ENCODE assay signal across 15 mouse cellular contexts in genomic region chr4:130376675-130377074, GRCm38 (mm10). TPM values are rescaled to one million over a fixed set of nuclear protein-coding genes. Genes with fewer than 3 reads are reported as not detected.
DNase-seq lines count a peak whose midpoint lies in the region; ATAC-seq and TF ChIP-seq lines count a peak whose summit lies in the region.
"Had no signal": no experiment of that assay in that cellular context is flagged by ENCODE, and none has a peak within 500 bp of the region (broad histone marks: within the 10 kb centered on the region; RNA-seq: fewer than 3 reads in every experiment).

No protein-coding gene starts in this region.

- TF ChIP-seq RAD21 in MEL (IDR thresholded peaks at IDR 0.05; ENCODE audit: low read depth, low read length) = no peak

- H3K4me3 ChIP-seq in heart, adult 2 months = no peak overlapping the region
- H3K4me3 ChIP-seq in heart, embryonic 11.5 days (ENCODE audit: low read depth, low read length) = no peak overlapping the region
- H3K4me3 ChIP-seq in lung, postnatal 0 days (ENCODE audit: low read depth, low read length) = no peak overlapping the region
- no peak overlapping the region for H3K4me3 ChIP-seq in MEL (ENCODE audit: control insufficient read depth in 1 of 2, insufficient read depth in 1 of 2, low read depth in 2 of 2, low read length in 2 of 2)
- H3K4me3 ChIP-seq: embryonic facial prominence, embryonic 13.5 days; forebrain, embryonic 12.5 days; heart, embryonic 15.5 days; liver, embryonic 13.5 days; neural tube, embryonic 12.5 days; stomach, embryonic 15.5 days had no signal

- no peaks in the 10 kb centered on the region for H3K36me3 ChIP-seq in heart, adult 2 months (ENCODE audit: control insufficient read depth, insufficient read depth, low read length)
- H3K36me3 ChIP-seq in heart, embryonic 11.5 days (ENCODE audit: control insufficient read depth, insufficient read depth, low read length) = peaks cover 39% of the 10 kb centered on the region
- peaks cover 23% of the 10 kb centered on the region for H3K36me3 ChIP-seq in lung, postnatal 0 days (ENCODE audit: insufficient read depth, low read length)
- H3K36me3 ChIP-seq in MEL (ENCODE audit: control insufficient read depth in 1 of 2, insufficient read depth in 2 of 2, low read length in 2 of 2) = peaks cover 0 to 20% of the 10 kb centered on the region in 2 experiments; a peak in 2 of 4 replicates

- no peak overlapping the region for H3K9ac ChIP-seq in heart, adult 2 months (ENCODE audit: low read depth, low read length)
- H3K9ac ChIP-seq in heart, embryonic 11.5 days (ENCODE audit: low read depth, low read length) = no peak overlapping the region
- H3K9ac ChIP-seq in lung, postnatal 0 days (replicated peaks; ENCODE audit: low read depth) = no peak overlapping the region
- no peak overlapping the region for H3K9ac ChIP-seq in MEL (ENCODE audit: control insufficient read depth, low read depth, low read length, poor library complexity, severe bottlenecking)
- H3K9ac ChIP-seq: embryonic facial prominence, embryonic 13.5 days; forebrain, embryonic 12.5 days; heart, embryonic 15.5 days; liver, embryonic 13.5 days; neural tube, embryonic 12.5 days; stomach, embryonic 15.5 days had no signal

- H3K79me2 ChIP-seq in heart, adult 2 months (replicated peaks; ENCODE audit: control insufficient read depth, insufficient read depth, low read length) = no peaks in the 10 kb centered on the region
- H3K79me2 ChIP-seq in MEL (ENCODE audit: control insufficient read depth, insufficient read depth, low read length, poor library complexity) = no peaks in the 10 kb centered on the region

- H3K4me2 ChIP-seq in heart, embryonic 11.5 days = no peak overlapping the region
- H3K4me2 ChIP-seq in lung, postnatal 0 days (replicated peaks; ENCODE audit: low read depth, low read length) = no peak overlapping the region
- H3K4me2 ChIP-seq: embryonic facial prominence, embryonic 13.5 days; forebrain, embryonic 12.5 days; heart, embryonic 15.5 days; liver, embryonic 13.5 days; neural tube, embryonic 12.5 days; stomach, embryonic 15.5 days had no signal

- no peak for DNase-seq in heart, adult 2 months
- DNase-seq in lung, postnatal 0 days (ENCODE audit: low spot score) = no peak
- no peak for DNase-seq in lung, postnatal 10 days
- DNase-seq in MEL (ENCODE audit: low read depth, low spot score) (peak; percentile 49), adipocyte (ENCODE audit: low spot score) (no peak)
- DNase-seq in retina, embryonic 14.5 days (ENCODE audit: low spot score) = peak; percentile 55
- DNase-seq: gastrocnemius, postnatal 25 days; kidney, postnatal 14 days; liver, embryonic 13.5 days had no signal

- no peaks in the 10 kb centered on the region for H3K27me3 ChIP-seq in heart, adult 2 months (ENCODE audit: control insufficient read depth, insufficient read depth, low read length)
- H3K27me3 ChIP-seq in heart, embryonic 11.5 days (ENCODE audit: control insufficient read depth, insufficient read depth, low read length) = no peaks in the 10 kb centered on the region
- H3K27me3 ChIP-seq in lung, postnatal 0 days (replicated peaks; ENCODE audit: insufficient read depth, low read length) = no peaks in the 10 kb centered on the region
- no peaks in the 10 kb centered on the region for H3K27me3 ChIP-seq in MEL (ENCODE audit: control insufficient read depth in 1 of 2, insufficient read depth in 2 of 2, low read length in 2 of 2)
- H3K27me3 ChIP-seq: embryonic facial prominence, embryonic 13.5 days; forebrain, embryonic 12.5 days; heart, embryonic 15.5 days; liver, embryonic 13.5 days; neural tube, embryonic 12.5 days; stomach, embryonic 15.5 days had no signal

- intact Hi-C loops in heart, adult 2 months (cut with DNase I) = no loop called here

- no peaks in the 10 kb centered on the region for H3K4me1 ChIP-seq in heart, adult 2 months (ENCODE audit: control insufficient read depth, insufficient read depth, low read length)
- no peaks in the 10 kb centered on the region for H3K4me1 ChIP-seq in heart, embryonic 11.5 days (ENCODE audit: control insufficient read depth, insufficient read depth, low read length)
- H3K4me1 ChIP-seq in lung, postnatal 0 days (ENCODE audit: insufficient read depth, low read depth, low read length) = no peaks in the 10 kb centered on the region
- H3K4me1 ChIP-seq in MEL (ENCODE audit: control insufficient read depth in 1 of 2, insufficient read depth in 2 of 2, low read length in 2 of 2) = no peaks in the 10 kb centered on the region; a peak in 1 of 4 replicates
- H3K4me1 ChIP-seq: embryonic facial prominence, embryonic 13.5 days; forebrain, embryonic 12.5 days; heart, embryonic 15.5 days; liver, embryonic 13.5 days; neural tube, embryonic 12.5 days; stomach, embryonic 15.5 days had no signal

- no peak for TF ChIP-seq POLR2A in heart, adult 2 months (IDR thresholded peaks at IDR 0.05; ENCODE audit: insufficient read depth, low read depth, low read length)
- TF ChIP-seq POLR2A in MEL (IDR thresholded peaks at IDR 0.05; ENCODE audit: control insufficient read depth in 1 of 2, insufficient read depth in 1 of 2, low read depth in 1 of 2, low read length in 2 of 2, poor library complexity in 1 of 2) = no peak

- ATAC-seq in heart, embryonic 11.5 days (replicated peaks; ENCODE audit: insufficient number of reproducible peaks, low FRiP score, low TSS enrichment) = no peak
- no peak for ATAC-seq in lung, postnatal 0 days

- no peak overlapping the region for H3K27ac ChIP-seq in heart, adult 2 months
- H3K27ac ChIP-seq in heart, embryonic 11.5 days (ENCODE audit: low read depth, low read length) = no peak overlapping the region
- no peak overlapping the region for H3K27ac ChIP-seq in lung, postnatal 0 days (ENCODE audit: low read length)
- no peak overlapping the region for H3K27ac ChIP-seq in MEL (ENCODE audit: control insufficient read depth, low read depth, low read length)
- H3K27ac ChIP-seq: embryonic facial prominence, embryonic 13.5 days; forebrain, embryonic 12.5 days; heart, embryonic 15.5 days; liver, embryonic 13.5 days; neural tube, embryonic 12.5 days; stomach, embryonic 15.5 days had no signal

- 95% methylated on average over 4 of the region's 4 CpGs for WGBS in heart, adult 2 months
- WGBS in heart, embryonic 11.5 days (ENCODE audit: insufficient replicate concordance) = 82% methylated on average over 4 of the region's 4 CpGs
- 83% methylated on average over 4 of the region's 4 CpGs for WGBS in lung, postnatal 0 days

- no peaks in the 10 kb centered on the region for H3K9me3 ChIP-seq in heart, embryonic 11.5 days (replicated peaks; ENCODE audit: control insufficient read depth, low read length)
- H3K9me3 ChIP-seq in lung, postnatal 0 days (ENCODE audit: low read length) = no peaks in the 10 kb centered on the region
- no peaks in the 10 kb centered on the region for H3K9me3 ChIP-seq in MEL (replicated peaks; ENCODE audit: insufficient read depth, low read length)
- H3K9me3 ChIP-seq: embryonic facial prominence, embryonic 13.5 days; forebrain, embryonic 12.5 days; heart, embryonic 15.5 days; liver, embryonic 13.5 days; neural tube, embryonic 12.5 days; stomach, embryonic 15.5 days had no signal

- no peak for TF ChIP-seq EP300 in heart, adult 2 months (IDR thresholded peaks at IDR 0.05; ENCODE audit: insufficient read depth, low read depth, low read length)
- TF ChIP-seq EP300 in lung, postnatal 0 days (IDR thresholded peaks at IDR 0.05) = no peak
- no peak for TF ChIP-seq EP300 in MEL (IDR thresholded peaks at IDR 0.05; ENCODE audit: low read depth in 1 of 2, low read length in 2 of 2)

- peak; percentile 28 for TF ChIP-seq CTCF in heart, adult 2 months (IDR thresholded peaks at IDR 0.05)
- TF ChIP-seq CTCF in lung, postnatal 0 days (IDR thresholded peaks at IDR 0.05) = peak; percentile 44
- TF ChIP-seq CTCF in MEL (IDR thresholded peaks at IDR 0.05 in 2 of 3, conservative IDR thresholded peaks at IDR 0.05 in 1 of 3; ENCODE audit: control insufficient read depth in 1 of 3, insufficient read depth in 1 of 3, low read depth in 2 of 3, low read length in 3 of 3, poor library complexity in 1 of 3, severe bottlenecking in 1 of 3) = peak; percentile 25 to 50 (median 29); a peak in 5 of 6 replicates

TF ChIP-seq in MEL, 35 proteins besides CTCF, POLR2A, EP300 and RAD21:
- TF ChIP-seq MXI1 (IDR thresholded peaks at IDR 0.05; ENCODE audit: low read depth, low read length) (no peak), HCFC1 (IDR thresholded peaks at IDR 0.05; ENCODE audit: low read depth, low read length) (no peak), E2F4 (IDR thresholded peaks at IDR 0.05; ENCODE audit: borderline replicate concordance, low read depth, low read length) (no peak), SMC3 (IDR thresholded peaks at IDR 0.05; ENCODE audit: low read depth, low read length) (no peak), TAL1 (IDR thresholded peaks at IDR 0.05; ENCODE audit: low read length) (no peak), TCF12 (IDR thresholded peaks at IDR 0.05; ENCODE audit: low read depth, low read length) (no peak), ZC3H11A (IDR thresholded peaks at IDR 0.05; ENCODE audit: low read depth, low read length) (no peak), POLR2AphosphoS5 (IDR thresholded peaks at IDR 0.05; ENCODE audit: borderline replicate concordance, low read depth, low read length) (no peak), UBTF (IDR thresholded peaks at IDR 0.05; ENCODE audit: borderline replicate concordance, insufficient read depth, low read depth, low read length) (no peak), ZNF384 (IDR thresholded peaks at IDR 0.05; ENCODE audit: low read depth, low read length) (no peak)

RNA-seq across cellular contexts. Expression of gene Snrnp40, which starts 16.7 kb away (rescaled TPM):
- total RNA-seq in heart, adult 2 months (2021) = 10 to 100 TPM; 14.5 to 14.9 TPM
- polyA plus RNA-seq in heart, adult 2 months (2012; rRNA removed) = 15.7 and 22.6 TPM in 2 replicates
- 87.0 and 94.0 TPM in 2 replicates for polyA plus RNA-seq in heart, embryonic 11.5 days (2014; fragmentation: Nextera tagmentation; extraction: Ambion mirVana)
- 52.9 and 54.7 TPM in 2 replicates for polyA plus RNA-seq in lung, postnatal 0 days (2015; fragmentation: Nextera tagmentation; extraction: Ambion mirVana)
- total RNA-seq in MEL (2012; rRNA removed) = 127 and 133 TPM in 2 replicates
- 100 to 1,000 TPM; 151 to 371 TPM for polyA plus RNA-seq in MEL (2012; ENCODE audit: insufficient read depth in 1 of 2, insufficient read length in 2 of 2, low read depth in 1 of 2, low replicate concordance in 2 of 2, missing spikeins in 1 of 2)

RNA-seq across cellular contexts. Expression of gene Zcchc17, which starts 16.9 kb away (rescaled TPM):
- 10 to 100 TPM; 25.8 to 30.7 TPM for total RNA-seq in heart, adult 2 months (2021)
- 15.0 and 25.6 TPM in 2 replicates for polyA plus RNA-seq in heart, adult 2 months (2012; rRNA removed)
- polyA plus RNA-seq in heart, embryonic 11.5 days (2014; fragmentation: Nextera tagmentation; extraction: Ambion mirVana) = 50.9 and 56.5 TPM in 2 replicates
- polyA plus RNA-seq in lung, postnatal 0 days (2015; fragmentation: Nextera tagmentation; extraction: Ambion mirVana) = 48.2 and 54.1 TPM in 2 replicates
- total RNA-seq in MEL (2012; rRNA removed) = 35.8 and 43.7 TPM in 2 replicates
- polyA plus RNA-seq in MEL (2012; ENCODE audit: insufficient read depth in 1 of 2, insufficient read length in 2 of 2, low read depth in 1 of 2, low replicate concordance in 2 of 2, missing spikeins in 1 of 2) = 10 to 100 TPM in 1 of 2 experiments, not detected in 1; 62.5 TPM

Comparison
In these comparisons a context has a peak if more than half of its experiments do, and no peak if none do; other contexts are left out.
1. DNase-seq: peak in MEL (single experiment) and retina, embryonic 14.5 days (single experiment); none in heart, adult 2 months (0 of 2), lung, postnatal 0 days (single experiment), lung, postnatal 10 days (single experiment) and adipocyte (single experiment).
2. Peak in every context shown above with its lines, with median percentiles within 50 percentile points of each other: CTCF ChIP-seq.